Comparison of ENCODE assay signal across 21 mouse cellular contexts in the genomic region with DNA sequence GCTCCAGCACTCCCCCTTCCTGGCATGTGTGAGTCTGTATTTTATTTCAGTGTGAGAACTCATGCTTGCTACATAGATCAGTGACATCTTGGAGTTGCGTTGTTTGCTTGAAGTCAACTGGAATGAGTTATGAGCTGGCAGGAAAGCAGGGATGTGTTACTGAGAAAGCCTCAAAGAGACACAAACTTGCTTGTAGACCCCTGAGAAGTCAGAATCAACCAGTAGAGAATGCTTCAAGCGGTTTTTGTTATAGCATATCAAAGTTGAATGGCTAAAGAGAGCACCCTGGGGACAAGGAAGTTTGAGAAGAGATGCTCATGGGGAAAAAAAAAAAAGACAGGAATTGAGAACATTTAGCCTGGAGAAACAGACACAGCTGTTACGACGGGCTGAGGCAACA.
"Had no signal": no experiment of that assay in that cellular context is flagged by ENCODE, and none has a peak within 500 bp of the region (broad histone marks: within the 10 kb centered on the region; RNA-seq: fewer than 3 reads in every experiment).

No protein-coding gene starts in this region.

- H3K4me1 ChIP-seq: liver, embryonic 15.5 days; lung, embryonic 15.5 days; megakaryocyte, embryonic 14.5 days; midbrain, embryonic 13.5 days; midbrain, embryonic 15.5 days; neural tube, embryonic 12.5 days; stomach, embryonic 15.5 days had no signal

- DNase-seq: liver, postnatal 0 days; lung, adult 2 months; lung, postnatal 10 days; lung, postnatal 36 days; retina, postnatal 1 day; right cerebral cortex, adult 18-20 months; right cerebral cortex, postnatal 25 days; right cerebral cortex, postnatal 4 days; thymus, adult 2 months; thymus, postnatal 25 days; thymus, postnatal 4 days had no signal

- H3K4me2 ChIP-seq: liver, embryonic 15.5 days; lung, embryonic 15.5 days; midbrain, embryonic 11.5 days; midbrain, embryonic 13.5 days; midbrain, embryonic 15.5 days; neural tube, embryonic 12.5 days; stomach, embryonic 15.5 days had no signal

- H3K27ac ChIP-seq: liver, embryonic 15.5 days; lung, embryonic 15.5 days; macrophage; midbrain, embryonic 13.5 days; midbrain, embryonic 15.5 days; neural tube, embryonic 12.5 days; stomach, embryonic 15.5 days; stomach, postnatal 0 days had no signal

- H3K4me3 ChIP-seq: liver, embryonic 15.5 days; lung, embryonic 15.5 days; megakaryocyte, embryonic 14.5 days; midbrain, embryonic 13.5 days; midbrain, embryonic 15.5 days; neural tube, embryonic 12.5 days; stomach, embryonic 15.5 days had no signal

- H3K9me3 ChIP-seq: liver, embryonic 15.5 days; lung, embryonic 15.5 days; megakaryocyte, embryonic 14.5 days; midbrain, embryonic 13.5 days; midbrain, embryonic 15.5 days; neural tube, embryonic 12.5 days; stomach, embryonic 15.5 days had no signal

- H3K9ac ChIP-seq: liver, embryonic 15.5 days; liver, postnatal 0 days; lung, embryonic 15.5 days; midbrain, embryonic 13.5 days; midbrain, embryonic 15.5 days; neural tube, embryonic 12.5 days; stomach, embryonic 15.5 days had no signal

- H3K27me3 ChIP-seq: liver, embryonic 15.5 days; lung, embryonic 15.5 days; megakaryocyte, embryonic 14.5 days; midbrain, embryonic 13.5 days; midbrain, embryonic 15.5 days; neural tube, embryonic 12.5 days; stomach, embryonic 15.5 days had no signal

- H3K36me3 ChIP-seq: liver, embryonic 15.5 days; lung, embryonic 15.5 days; midbrain, embryonic 13.5 days; midbrain, embryonic 15.5 days; neural tube, embryonic 12.5 days; stomach, embryonic 15.5 days had no signal

- ATAC-seq: liver, postnatal 0 days; midbrain, embryonic 13.5 days had no signal
